Mouse (Mus musculus) CH12.LX (cell line): ENCODE results near the gene Gng12. TPM values are rescaled to one million over a fixed set of nuclear protein-coding genes. Genes with fewer than 3 reads are reported as not detected.

ENCODE experiments used
- DNase-seq: peaks from one replicate; pipeline ENCODE4 v3.0.0-alpha.2; 2013; ENCODE audit errors: extremely low read depth
- H3K27ac ChIP-seq: 2 replicates; pipeline ENCODE4 v1.5.1; 2012; ENCODE audit warnings: low read depth, mild to moderate bottlenecking, control low read depth, moderate library complexity; ENCODE audit not compliant: insufficient read depth
- H3K27me3 ChIP-seq: replicated peaks from 2 replicates; pipeline ENCODE3; 2012; ENCODE audit warnings: inconsistent platforms
- H3K36me3 ChIP-seq, 2 experiments: replicated peaks in 1 of 2; 2 replicates each; pipeline versions ENCODE3 to v1.6.1; 2012; ENCODE audit warnings: inconsistent platforms in 1 of 2, low read length in 1 of 2, mild to moderate bottlenecking in 1 of 2, mixed read lengths in 1 of 2, moderate library complexity in 1 of 2; ENCODE audit not compliant: control insufficient read depth in 1 of 2, insufficient read depth in 1 of 2
- H3K4me1 ChIP-seq, 2 experiments: 2 replicates each; pipeline ENCODE4 v1.6.1; 2012; ENCODE audit warnings: inconsistent platforms in 1 of 2, moderate library complexity in 1 of 2; ENCODE audit not compliant: insufficient read depth in 2 of 2, control insufficient read depth in 1 of 2
- H3K4me2 ChIP-seq: 2 replicates; pipeline ENCODE4 v1.6.1; 2012; ENCODE audit warnings: low read depth, mild to moderate bottlenecking, control low read depth; ENCODE audit not compliant: poor library complexity, insufficient read depth, severe bottlenecking
- H3K4me3 ChIP-seq, 3 experiments: fragments of 150-350 bp in 1 of 3; sonication (generic) in 1 of 3; replicated peaks in 1 of 3; 2 replicates each; pipeline versions ENCODE3 to v1.5.1; 2011 to 2012; ENCODE audit warnings: low read depth in 2 of 3, low read length in 2 of 3, mild to moderate bottlenecking in 2 of 3, moderate library complexity in 2 of 3, control low read depth in 1 of 3, improper control_type of control experiment in 1 of 3, inconsistent platforms in 1 of 3, mixed read lengths in 1 of 3; ENCODE audit not compliant: poor library complexity in 1 of 3
- H3K79me2 ChIP-seq: replicated peaks from 2 replicates; pipeline ENCODE4 v1.6.1; 2012; ENCODE audit warnings: mild to moderate bottlenecking, moderate library complexity; ENCODE audit not compliant: control insufficient read depth, poor library complexity, insufficient read depth, severe bottlenecking; ENCODE audit errors: extremely low read depth
- H3K9ac ChIP-seq: 2 replicates; pipeline ENCODE4 v1.6.1; 2012; ENCODE audit warnings: low read depth, mild to moderate bottlenecking, control low read depth, moderate library complexity; ENCODE audit not compliant: insufficient read depth
- H3K9me3 ChIP-seq: replicated peaks from 2 replicates; pipeline ENCODE3; 2012; ENCODE audit warnings: low read length, inconsistent platforms, mixed read lengths
- CHD1 ChIP-seq: IDR thresholded peaks from 2 replicates; pipeline ENCODE4 v1.6.1; 2012; ENCODE audit warnings: low read depth, low read length, improper control_type of control experiment, inconsistent platforms
- CHD2 ChIP-seq: IDR thresholded peaks from 2 replicates; pipeline ENCODE4 v1.6.1; 2011; ENCODE audit warnings: low read length, improper control_type of control experiment
- E2F4 ChIP-seq: IDR thresholded peaks from 2 replicates; pipeline ENCODE4 v1.6.1; 2011; ENCODE audit warnings: low read depth, low read length, improper control_type of control experiment; ENCODE audit not compliant: insufficient replicate concordance
- GABPA ChIP-seq: IDR thresholded peaks from 2 replicates; pipeline ENCODE4 v1.6.1; 2012; ENCODE audit warnings: low read depth, low read length, improper control_type of control experiment, inconsistent platforms; ENCODE audit not compliant: insufficient replicate concordance
- HCFC1 ChIP-seq: IDR thresholded peaks from 2 replicates; pipeline ENCODE4 v1.6.1; 2012; ENCODE audit warnings: low read depth, mild to moderate bottlenecking, inconsistent platforms, low read length, improper control_type of control experiment
- IRF4 ChIP-seq: IDR thresholded peaks from 2 replicates; pipeline ENCODE4 v1.6.1; 2014; ENCODE audit warnings: low read depth, mild to moderate bottlenecking, inconsistent platforms, low read length, improper control_type of control experiment
- MAX ChIP-seq: IDR thresholded peaks from 2 replicates; pipeline ENCODE4 v1.6.1; 2011; ENCODE audit warnings: low read length, improper control_type of control experiment
- MAZ ChIP-seq: IDR thresholded peaks from 2 replicates; pipeline ENCODE4 v1.6.1; 2012; ENCODE audit warnings: low read depth, mild to moderate bottlenecking, inconsistent platforms, low read length, improper control_type of control experiment, moderate library complexity
- MEF2A ChIP-seq: IDR thresholded peaks from 2 replicates; pipeline ENCODE4 v1.6.1; 2014; ENCODE audit warnings: low read depth, mild to moderate bottlenecking, inconsistent platforms, low read length, improper control_type of control experiment, borderline replicate concordance
- MXI1 ChIP-seq: IDR thresholded peaks from 2 replicates; pipeline ENCODE4 v1.6.1; 2011; ENCODE audit warnings: mild to moderate bottlenecking, low read depth, low read length, improper control_type of control experiment
- MYC ChIP-seq: IDR thresholded peaks from 2 replicates; pipeline ENCODE4 v1.6.1; 2011; ENCODE audit warnings: low read depth, mild to moderate bottlenecking, improper control_type of control experiment, low read length
- NELFE ChIP-seq: IDR thresholded peaks from 2 replicates; pipeline ENCODE4 v1.6.1; 2011; ENCODE audit warnings: low read depth, low read length, improper control_type of control experiment
- NRF1 ChIP-seq: IDR thresholded peaks from 2 replicates; pipeline ENCODE4 v1.6.1; 2014; ENCODE audit warnings: low read depth, mild to moderate bottlenecking, inconsistent platforms, low read length, improper control_type of control experiment, moderate library complexity
- RCOR1 ChIP-seq: conservative IDR thresholded peaks from 2 replicates; pipeline ENCODE4 v1.6.1; 2012; ENCODE audit warnings: low read depth, mild to moderate bottlenecking, inconsistent platforms, low read length, improper control_type of control experiment
- SIN3A ChIP-seq: IDR thresholded peaks from 2 replicates; pipeline ENCODE4 v1.6.1; 2012; ENCODE audit warnings: low read length, improper control_type of control experiment, inconsistent platforms
- SMC3 ChIP-seq: IDR thresholded peaks from 2 replicates; pipeline ENCODE4 v1.6.1; 2011; ENCODE audit warnings: low read depth, low read length, improper control_type of control experiment
- TBP ChIP-seq: conservative IDR thresholded peaks from 2 replicates; pipeline ENCODE4 v1.6.1; 2011; ENCODE audit warnings: low read depth, low read length, improper control_type of control experiment
- TCF12 ChIP-seq: IDR thresholded peaks from 2 replicates; pipeline ENCODE4 v1.6.1; 2014; ENCODE audit warnings: low read depth, mild to moderate bottlenecking, inconsistent platforms, low read length, improper control_type of control experiment
- USF1 ChIP-seq: IDR thresholded peaks from 2 replicates; pipeline ENCODE4 v1.6.1; 2014; ENCODE audit warnings: low read depth, mild to moderate bottlenecking, inconsistent platforms, low read length, improper control_type of control experiment
- ZMIZ1 ChIP-seq: IDR thresholded peaks from 2 replicates; pipeline ENCODE4 v1.6.1; 2012; ENCODE audit warnings: low read depth, mild to moderate bottlenecking, inconsistent platforms, low read length, improper control_type of control experiment
- dilution Hi-C: fragments of 300-500 bp; cut with MboI; formaldehyde crosslinking; loops from 2 replicates; pipeline ENCODE4 v1.14.3; 2020; ENCODE audit warnings: low sequenced_read_pairs; ENCODE audit not compliant: extremely low pct_unique_long_range_greater_than_20kb, extremely low pct_ligation_motif_present
- in situ Hi-C: fragments of 300-500 bp; cut with MboI; formaldehyde crosslinking; loops from 3 replicates; pipeline ENCODE4 v1.14.3; 2019; ENCODE audit warnings: low sequenced_read_pairs, low pct_ligation_motif_present, low pct_unique_long_range_greater_than_20kb, mixed read lengths
- polyA plus RNA-seq: library from polyadenylated mRNA; unstranded; fragments of >175 nt; gene quantifications from 2 replicates; pipeline ENCODE4 v1.2.1, GENCODE M21; 2012; ENCODE audit warnings: low read depth; ENCODE audit not compliant: insufficient read length
- total RNA-seq, 2 experiments: library from RNA; depleted of rRNA; stranded (reverse); fragments of 300-350 nt in 1 of 2; fragments of >200 nt in 1 of 2; gene quantifications; 2 replicates each; pipeline ENCODE4 v1.2.3; 2012 to 2014

Gng12 gene
- total and polyA plus RNA-seq, 3 experiments: 3.9 to 20.8 (median 12.2) TPM

- Histone ChIP-seq H3K36me3 (peaks cover 0 to 14% of the 10 kb centered on the region in 2 experiments), H3K4me1 (peaks cover 26 to 46% of the 10 kb centered on the region in 2 experiments), H3K27me3 (no peaks in the 10 kb centered on the region), H3K4me2 (no peak overlapping the region), H3K27ac (no peak overlapping the region), H3K9me3 (no peaks in the 10 kb centered on the region), H3K4me3 (no peak overlapping the region), H3K9ac (no peak overlapping the region), H3K79me2 (no peaks in the 10 kb centered on the region)
- dilution Hi-C loops (no loop called here), in situ Hi-C loops (no loop called here)
- peak; percentile 34; the same call in 1 of the 2 replicates for TF ChIP-seq IRF4
- no peak for TF ChIP-seq USF1
- no peak for TF ChIP-seq HCFC1
- no peak for DNase-seq
Measured at GRCm38 (mm10) chr6:67013949-67014678, 117.9 kb downstream of the Gng12 start.

- H3K4me3 ChIP-seq: peak overlapping the region in 1 of 3 experiments; percentile 7
- no peak for TF ChIP-seq SIN3A
- TF ChIP-seq GABPA: no peak
- TF ChIP-seq CHD1: no peak
- no peak for TF ChIP-seq MEF2A
- TF ChIP-seq MXI1: no peak
- TF ChIP-seq MAZ: no peak
- TF ChIP-seq MAX: no peak
- no peak for TF ChIP-seq E2F4
- TF ChIP-seq RCOR1: no peak
- no peak for TF ChIP-seq HCFC1
- TF ChIP-seq SMC3: no peak
- no peak for TF ChIP-seq TBP
- TF ChIP-seq CHD2: no peak
- no peak for TF ChIP-seq TCF12
- no peak for TF ChIP-seq MYC
- TF ChIP-seq ZMIZ1: no peak
- TF ChIP-seq NELFE: no peak
- TF ChIP-seq USF1: no peak
- TF ChIP-seq NRF1: no peak
- dilution Hi-C loops: no loop called here
- 0 out of 2 replicates have a peak overlapping the region, but pooled peaks have one; percentile 45 for H3K9ac ChIP-seq
- peaks cover 0 to 14% of the 10 kb centered on the region in 2 experiments for H3K36me3 ChIP-seq
- 0 out of 2 replicates have a peak overlapping the region, but pooled peaks have one; percentile 38 for H3K4me2 ChIP-seq
- H3K27me3 ChIP-seq: no peaks in the 10 kb centered on the region
- H3K79me2 ChIP-seq: no peaks in the 10 kb centered on the region
- in situ Hi-C loops: no loop called here
- peak overlapping the region; percentile 6; the same call in 1 of the 2 replicates for H3K27ac ChIP-seq
- no peak for DNase-seq
- no peaks in the 10 kb centered on the region for H3K9me3 ChIP-seq
- peaks cover 26 to 46% of the 10 kb centered on the region in 2 experiments for H3K4me1 ChIP-seq
Measured at GRCm38 (mm10) chr6:67014679-67015075, 118.5 kb downstream of the Gng12 start.
